In genomic region chr6:128993221-128993620, GRCm38 (mm10) we compare ENCODE assay signal across 13 mouse cellular contexts. TPM values are rescaled to one million over a fixed set of nuclear protein-coding genes. Genes with fewer than 3 reads are reported as not detected.
DNase-seq lines count a peak whose midpoint lies in the region; ATAC-seq and TF ChIP-seq lines count a peak whose summit lies in the region.
"Had no signal": no experiment of that assay in that cellular context is flagged by ENCODE, and none has a peak within 500 bp of the region (broad histone marks: within the 10 kb centered on the region; RNA-seq: fewer than 3 reads in every experiment).

No protein-coding gene starts in this region.

- peak overlapping the region; percentile 7; the same call in 1 of the 2 replicates for H3K27ac ChIP-seq in layer of hippocampus, adult 2 months
- H3K27ac ChIP-seq in forebrain, embryonic 12.5 days = peak overlapping the region; percentile 56; the same call in 1 of the 2 replicates
- H3K27ac ChIP-seq in midbrain, embryonic 15.5 days = 0 out of 2 replicates have a peak overlapping the region, but pooled peaks have one; percentile 1

- H3K9me3 ChIP-seq in forebrain, embryonic 12.5 days = no peaks in the 10 kb centered on the region
- H3K9me3 ChIP-seq in midbrain, embryonic 15.5 days = no peaks in the 10 kb centered on the region

- TF ChIP-seq CTCF in layer of hippocampus, adult 2 months (conservative IDR thresholded peaks at IDR 0.05) = no peak
- no peak for TF ChIP-seq CTCF in Patski (IDR thresholded peaks at IDR 0.05)

- POLR2A ChIA-PET in Patski (lab: Charles Lee) = interaction anchor here (0.6 kb wide), 1 partner anchor 187 kb away, joined by 3 read pairs; the partner anchor contains the start of gene Clec2d

- in situ Hi-C loops in Patski (cut with MboI; ENCODE audit: low pct_unique_long_range_greater_than_20kb) = no loop called here

- H3K4me1 ChIP-seq in forebrain, embryonic 12.5 days = peaks cover 9% of the 10 kb centered on the region
- H3K4me1 ChIP-seq in midbrain, embryonic 15.5 days = no peaks in the 10 kb centered on the region

- CTCF ChIA-PET in Patski (lab: Charles Lee) = no interaction called here

- no peaks in the 10 kb centered on the region for H3K36me3 ChIP-seq in forebrain, embryonic 12.5 days (replicated peaks)
- no peaks in the 10 kb centered on the region for H3K36me3 ChIP-seq in midbrain, embryonic 15.5 days (replicated peaks)

- peak overlapping the region; percentile 27 for H3K4me3 ChIP-seq in layer of hippocampus, adult 2 months
- H3K4me3 ChIP-seq in forebrain, embryonic 12.5 days (replicated peaks) = no peak overlapping the region
- no peak overlapping the region for H3K4me3 ChIP-seq in midbrain, embryonic 15.5 days

- ATAC-seq in Patski = peak; percentile 39
- no peak for ATAC-seq in forebrain, embryonic 12.5 days (ENCODE audit: low FRiP score)
- 0 out of 2 replicates have a peak, but pooled peaks have one; percentile 17 for ATAC-seq in midbrain, embryonic 15.5 days (replicated peaks)

- WGBS in forebrain, embryonic 12.5 days = 18% methylated on average over 2 of the region's 2 CpGs
- 26% methylated on average over 2 of the region's 2 CpGs for WGBS in midbrain, embryonic 15.5 days

- no peak overlapping the region for H3K9ac ChIP-seq in forebrain, embryonic 12.5 days
- H3K9ac ChIP-seq in midbrain, embryonic 15.5 days = no peak overlapping the region

- no peaks in the 10 kb centered on the region for H3K27me3 ChIP-seq in Patski
- peaks cover 27% of the 10 kb centered on the region for H3K27me3 ChIP-seq in forebrain, embryonic 12.5 days
- no peaks in the 10 kb centered on the region for H3K27me3 ChIP-seq in midbrain, embryonic 15.5 days (replicated peaks)

- H3K4me2 ChIP-seq in forebrain, embryonic 12.5 days = peak overlapping the region; percentile 25
- H3K4me2 ChIP-seq in midbrain, embryonic 15.5 days = no peak overlapping the region

- no peak for DNase-seq in layer of hippocampus, adult 2 months (ENCODE audit: low spot score in 2 of 2)
- DNase-seq in layer of hippocampus, adult 8-10 months (ENCODE audit: low spot score in 2 of 2) = no peak
- DNase-seq in Patski (ENCODE audit: low read depth, low spot score) = no peak
- no peak for DNase-seq in layer of hippocampus, postnatal 36 days
- no peak for DNase-seq in right cerebral cortex, postnatal 36 days (ENCODE audit: low spot score in 2 of 2)
- DNase-seq in right cerebral cortex, postnatal 10 days (ENCODE audit: low spot score in 2 of 2) = no peak
- DNase-seq: heart, postnatal 4 days; thymus, adult 18-20 months had no signal

RNA-seq across cellular contexts. Expression of gene Klrb1f, which starts 52.5 kb away (rescaled TPM):
- not detected for total RNA-seq in layer of hippocampus, adult 2 months (2021)
- total RNA-seq in layer of hippocampus, adult 8-10 months (2022) = not detected
- polyA plus RNA-seq in Patski (2021) = not detected
- polyA plus RNA-seq in forebrain, embryonic 12.5 days (2016; fragmentation: Nextera tagmentation; extraction: Ambion mirVana) = not detected in 2 replicates
- 0.55 and 0.81 TPM in 2 replicates for polyA plus RNA-seq in midbrain, embryonic 15.5 days (2015; fragmentation: Nextera tagmentation; extraction: Ambion mirVana)
- total RNA-seq in layer of hippocampus, postnatal 36 days (2021) = not detected
- total RNA-seq: heart, postnatal 4 days had no signal

RNA-seq across cellular contexts. Expression of gene Clec2g, which starts 59.0 kb away (rescaled TPM):
- total RNA-seq in layer of hippocampus, adult 2 months (2021) = 1 to 10 TPM in 1 of 2 experiments, under 1 TPM in 1; 0.71 to 1.0 TPM
- total RNA-seq in layer of hippocampus, adult 8-10 months (2022) = 1 to 10 TPM in 1 of 4 experiments, under 1 TPM in 1, not detected in 2; 0.69 to 1.0 TPM
- polyA plus RNA-seq in Patski (2021) = 0.03 TPM
- polyA plus RNA-seq in forebrain, embryonic 12.5 days (2016; fragmentation: Nextera tagmentation; extraction: Ambion mirVana) = not detected in 2 replicates
- polyA plus RNA-seq in midbrain, embryonic 15.5 days (2015; fragmentation: Nextera tagmentation; extraction: Ambion mirVana) = not detected in 2 replicates
- 1 to 10 TPM in 1 of 2 experiments, under 1 TPM in 1; 0.50 to 1.3 TPM for total RNA-seq in layer of hippocampus, postnatal 36 days (2021)
- total RNA-seq: MEL; neutrophil, adult 5-6 weeks had no signal
- polyA plus RNA-seq: limb, embryonic 11.5 days had no signal

Comparison
In these comparisons a context has a peak if more than half of its experiments do, and no peak if none do; other contexts are left out.
1. H3K27ac ChIP-seq: peak in every context shown above with its lines; median percentile 56 in forebrain, embryonic 12.5 days; 7 in layer of hippocampus, adult 2 months; 1 in midbrain, embryonic 15.5 days.